Mouse (Mus musculus) T-cell, adult 2 months (primary cell): ENCODE results near the gene Ankrd42.

Experiments
- DNase-seq: peaks from one replicate; pipeline ENCODE4 v3.0.0; 2022; ENCODE audit warnings: low spot score

Ankrd42 gene

DNA sequence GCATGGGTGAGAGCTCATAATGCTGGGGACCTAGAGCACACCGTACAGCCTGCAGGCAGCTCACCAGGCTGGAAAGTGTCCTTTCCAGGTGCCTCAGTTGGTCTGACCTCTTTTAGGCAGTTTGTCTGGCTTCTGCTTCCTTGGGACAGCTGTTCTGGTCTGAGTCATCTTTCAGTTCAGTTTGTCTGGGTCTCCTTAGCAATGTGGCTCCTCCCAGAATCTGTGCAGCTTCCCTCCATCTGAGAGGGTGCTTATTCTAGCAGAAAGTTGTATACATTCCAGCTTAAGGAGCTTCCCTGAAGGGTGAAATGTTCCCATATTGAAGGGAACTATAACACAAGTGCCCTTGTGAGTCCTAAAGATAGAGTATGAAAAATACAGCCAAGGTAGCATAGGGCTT is 70.2 kb downstream of the Ankrd42 start:
- no peak for DNase-seq

DNA sequence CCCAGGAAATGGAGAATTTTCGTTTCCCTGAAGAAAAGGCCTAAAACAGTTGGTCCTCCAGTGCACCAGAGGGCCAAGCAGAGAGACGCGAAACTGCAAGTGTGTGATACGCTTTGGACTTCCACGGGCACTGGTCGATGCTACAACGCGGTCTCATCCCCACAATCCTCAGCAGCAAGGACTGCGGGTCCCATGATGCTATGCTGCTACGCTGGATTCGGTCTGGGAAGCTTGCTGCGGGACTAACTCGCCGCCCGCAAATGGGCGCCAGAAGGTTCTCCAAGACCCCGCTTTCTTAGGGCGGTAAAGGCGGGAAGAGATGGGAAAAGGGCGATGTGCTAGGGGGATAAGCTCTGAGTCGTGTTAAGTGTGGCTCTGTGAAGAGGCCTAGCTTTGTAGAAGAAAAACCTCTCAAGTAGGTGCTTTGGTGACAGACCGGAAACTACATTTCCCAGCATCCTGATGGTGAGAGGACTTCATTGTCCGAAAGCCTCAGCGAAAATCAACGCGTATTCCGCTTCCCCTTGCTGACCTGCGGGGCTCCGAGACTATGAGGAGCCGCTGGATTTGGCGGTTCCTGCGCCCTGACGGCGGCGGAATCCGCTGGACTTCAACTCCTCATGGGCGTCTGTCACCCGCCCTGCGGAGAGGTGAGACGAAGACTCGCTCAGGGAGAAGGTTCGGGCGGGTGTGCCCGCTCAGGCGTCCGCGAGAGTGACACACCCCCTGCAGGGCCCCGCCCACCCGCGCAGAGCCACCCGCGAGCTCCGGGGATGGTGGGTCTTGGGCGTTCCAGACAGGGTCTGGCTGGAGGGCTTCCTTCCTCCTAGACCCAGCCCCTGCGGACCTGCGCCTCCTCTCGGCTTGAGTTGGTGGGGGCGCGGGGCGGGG is 75.7 kb downstream of the Ankrd42 start, which contains the start of gene Ccdc90b:
Gene Ccdc90b, plus strand, starts transcription at position 164 of the 891 bp plus-strand sequence.
- DNase-seq, result peak; percentile 85

DNA sequence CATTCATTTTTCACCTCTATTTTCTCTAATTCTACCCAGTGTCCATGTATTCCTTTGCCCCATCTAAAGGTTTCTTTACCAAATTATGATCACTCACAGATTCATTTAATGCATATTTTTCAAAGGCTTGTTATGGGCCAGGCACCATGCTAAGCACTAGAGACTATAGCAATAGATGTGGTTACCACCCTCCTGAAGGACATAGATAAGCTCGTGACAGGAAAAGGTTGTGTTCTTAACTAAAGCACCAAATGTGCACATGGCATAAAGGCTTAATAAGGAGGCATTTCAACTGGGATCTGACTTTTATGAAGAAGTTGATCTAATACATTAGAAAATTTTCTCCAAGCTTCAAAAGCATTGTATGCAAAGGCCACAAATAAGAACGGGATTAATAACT is 78.2 kb downstream of the Ankrd42 start:
- DNase-seq, result no peak

- DNase-seq, result peak; percentile 5
Observed at GRCm38 (mm10) chr7:92550990-92551392, 86.0 kb downstream of the Ankrd42 start.

- no peak for DNase-seq
Observed at GRCm38 (mm10) chr7:92550248-92550989, 86.5 kb downstream of the Ankrd42 start.

DNA sequence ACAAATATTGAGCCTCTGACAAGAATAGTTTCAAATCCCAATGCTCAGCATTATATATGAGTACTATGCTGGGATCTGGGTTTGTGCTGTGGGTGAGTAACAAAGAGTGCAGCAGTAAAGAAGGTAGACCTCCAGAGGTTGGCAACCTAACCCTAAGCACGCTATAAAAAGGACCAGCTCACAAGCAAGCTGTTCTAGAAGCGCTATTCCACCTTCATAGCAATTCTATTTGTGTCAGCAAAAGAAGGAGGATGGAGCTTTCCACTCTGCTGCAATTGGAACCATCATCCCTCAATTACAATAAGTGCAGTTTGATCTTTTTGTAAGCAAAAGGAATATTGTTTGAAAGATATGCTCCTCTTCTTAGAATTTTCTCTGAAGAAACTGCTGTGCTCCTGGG is 90.2 kb downstream of the Ankrd42 start:
- no peak for DNase-seq

- no peak for DNase-seq
Observed at GRCm38 (mm10) chr7:92532351-92533036, 104.4 kb downstream of the Ankrd42 start.
